Mouse (Mus musculus): ENCODE results near the gene Tnfrsf4.
A peak's percentile ranks its signal among the peaks of the same experiment; 100 is the strongest.

The Tnfrsf4 gene

DNA sequence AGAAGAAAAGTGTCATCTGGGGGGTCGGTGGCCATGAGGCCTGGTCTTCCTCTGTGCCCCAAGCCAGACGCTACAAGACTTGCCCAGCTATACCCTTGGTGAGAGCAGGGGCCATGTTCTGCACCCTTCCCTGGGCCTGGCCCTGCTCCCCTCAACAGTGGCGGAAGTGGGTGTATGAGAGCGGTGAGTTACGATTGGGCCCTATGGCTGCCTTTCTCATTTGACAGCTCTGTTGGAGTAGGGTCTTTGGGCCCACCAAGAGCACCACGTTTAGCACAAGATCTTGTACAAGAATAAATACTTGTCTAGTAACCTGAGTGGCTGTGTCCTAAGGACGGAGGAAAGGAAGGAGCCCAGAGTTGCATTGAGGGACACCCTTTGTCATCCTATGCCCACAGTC, 14.9 kb downstream of the Tnfrsf4 start:
- DNase-seq (ENCODE audit: low spot score in 2 of 2), result no peak

DNA sequence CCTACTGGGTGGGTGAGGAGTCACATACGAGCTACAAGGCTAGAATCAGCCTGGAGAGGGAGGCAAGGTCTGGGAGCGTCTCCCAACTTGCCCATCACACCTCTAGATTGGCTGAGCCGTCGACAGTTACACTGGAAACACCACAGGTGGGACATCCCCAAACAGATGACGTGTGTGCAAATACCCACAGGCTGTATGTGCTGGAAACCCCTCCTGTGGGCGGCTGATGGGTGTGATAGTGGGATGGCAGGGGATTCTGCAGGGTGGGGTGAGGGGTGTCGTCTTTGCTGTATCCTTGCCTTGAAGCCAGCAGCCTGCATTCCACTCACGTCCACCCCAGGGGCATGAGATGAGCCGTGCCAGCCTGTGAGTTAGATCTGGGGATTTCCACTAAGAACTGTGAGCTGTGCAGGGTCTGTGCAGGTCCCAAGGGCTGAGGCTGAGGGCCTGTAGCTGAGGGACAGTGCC, 17.0 kb downstream of the Tnfrsf4 start:
- no peak for DNase-seq (ENCODE audit: low spot score in 2 of 2)

DNA sequence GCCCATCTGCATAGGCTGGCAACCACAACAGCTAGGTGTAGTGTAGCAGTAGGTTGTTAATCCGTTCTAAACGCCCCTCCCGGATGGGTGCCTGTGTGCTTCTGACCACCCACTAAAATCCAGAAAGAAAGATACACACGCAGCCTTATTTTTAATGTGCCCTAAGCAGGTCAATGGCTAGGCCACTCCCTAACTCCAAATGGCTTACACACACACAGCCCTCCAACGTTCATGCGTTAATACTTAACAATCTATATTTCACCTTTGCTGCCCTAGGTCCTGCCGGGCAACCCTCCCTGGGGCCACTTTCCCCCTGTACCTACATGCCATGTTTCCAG, 17.6 kb downstream of the Tnfrsf4 start:
- DNase-seq (ENCODE audit: low spot score in 2 of 2), result no peak

DNA sequence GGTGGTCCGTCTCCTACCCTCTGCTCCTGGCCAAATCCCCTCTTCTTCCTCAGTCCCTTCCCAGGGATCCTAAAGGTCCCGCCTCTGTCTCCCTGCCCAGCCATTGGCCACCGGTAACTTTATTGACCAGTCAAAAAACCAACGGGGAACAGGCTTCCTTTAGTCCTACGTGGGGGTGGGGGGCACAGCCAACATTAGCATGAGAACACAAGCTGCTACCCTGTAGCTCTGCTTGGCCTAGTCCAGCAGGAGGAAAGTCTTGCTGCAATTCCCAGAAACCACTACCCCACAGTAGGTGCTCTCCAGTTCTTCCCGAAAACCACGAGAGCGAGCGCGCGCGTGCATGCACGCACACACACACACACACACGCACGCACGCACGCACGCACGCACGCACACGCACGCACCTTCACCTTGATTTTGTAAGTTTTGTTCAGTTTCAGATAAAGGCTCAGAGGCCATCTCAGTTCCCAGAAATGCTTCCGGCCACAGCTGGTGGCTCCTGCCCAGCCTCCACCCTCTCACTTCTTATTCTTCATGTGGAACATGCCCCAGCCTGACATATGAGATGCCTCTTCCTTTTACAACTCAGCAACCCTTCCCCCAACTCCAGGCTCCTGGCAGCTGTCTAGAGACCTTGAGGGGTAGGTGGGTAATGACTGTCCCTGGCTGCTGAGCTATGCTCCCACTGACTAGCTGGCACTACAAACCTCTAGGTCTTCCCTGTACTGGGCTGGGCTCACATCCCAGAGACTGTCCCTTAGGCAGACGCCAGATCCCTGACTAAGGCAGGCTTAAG, 18.1 kb downstream of the Tnfrsf4 start:
- peak; percentile 77 to 83 for DNase-seq (ENCODE audit: low spot score in 2 of 2)

DNA sequence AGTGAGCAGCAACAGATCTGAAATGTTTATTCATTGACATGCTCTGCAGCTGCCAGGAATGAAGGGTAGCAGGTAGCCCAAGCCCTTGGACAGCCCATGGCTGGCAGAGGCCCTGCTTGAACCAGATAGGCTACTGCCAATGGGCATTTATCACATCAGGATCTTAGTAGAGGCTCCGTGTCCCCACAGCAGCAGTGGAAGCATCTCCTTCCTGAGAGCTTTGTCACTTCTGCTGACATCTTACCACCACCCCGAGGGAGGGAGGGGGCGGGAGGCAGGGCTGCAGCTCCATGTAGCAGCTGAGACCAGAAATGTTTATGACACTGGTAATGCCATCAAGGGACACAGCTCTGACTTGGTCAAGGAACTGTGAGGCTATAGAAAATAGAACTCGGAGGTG, 19.2 kb downstream of the Tnfrsf4 start:
- no peak for DNase-seq (ENCODE audit: low spot score in 2 of 2)

DNA sequence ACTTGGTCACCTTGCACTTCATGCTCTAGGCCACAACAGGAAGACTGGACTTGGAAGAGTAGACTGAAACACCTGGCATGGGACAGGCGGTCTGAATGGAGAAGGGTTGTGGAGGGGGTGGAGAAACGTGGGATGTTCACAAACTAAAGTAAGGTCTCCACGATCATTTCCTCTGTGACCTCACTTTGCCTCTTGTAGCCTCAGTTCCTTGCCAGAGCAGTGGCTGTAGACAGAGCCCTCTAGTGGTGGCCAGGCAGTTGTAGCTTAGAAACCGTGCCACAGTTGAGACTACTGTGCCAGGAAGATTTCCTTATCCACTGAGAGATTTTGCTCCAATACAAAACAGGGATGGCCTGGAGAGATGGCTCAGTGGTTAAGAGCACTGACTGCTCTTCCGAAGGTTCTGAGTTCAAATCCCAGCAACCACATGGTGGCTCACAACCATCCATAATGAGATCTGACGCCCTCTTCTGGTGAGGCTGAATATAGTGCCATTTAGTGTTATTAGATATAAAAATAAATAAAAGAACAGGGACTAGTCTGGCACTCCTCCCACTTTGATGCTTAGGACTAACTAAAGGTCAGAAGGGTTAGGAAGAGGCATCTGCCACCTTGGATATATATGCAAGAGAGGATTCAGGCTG, 20.0 kb downstream of the Tnfrsf4 start:
- no peak for DNase-seq (ENCODE audit: low spot score in 2 of 2)

DNA sequence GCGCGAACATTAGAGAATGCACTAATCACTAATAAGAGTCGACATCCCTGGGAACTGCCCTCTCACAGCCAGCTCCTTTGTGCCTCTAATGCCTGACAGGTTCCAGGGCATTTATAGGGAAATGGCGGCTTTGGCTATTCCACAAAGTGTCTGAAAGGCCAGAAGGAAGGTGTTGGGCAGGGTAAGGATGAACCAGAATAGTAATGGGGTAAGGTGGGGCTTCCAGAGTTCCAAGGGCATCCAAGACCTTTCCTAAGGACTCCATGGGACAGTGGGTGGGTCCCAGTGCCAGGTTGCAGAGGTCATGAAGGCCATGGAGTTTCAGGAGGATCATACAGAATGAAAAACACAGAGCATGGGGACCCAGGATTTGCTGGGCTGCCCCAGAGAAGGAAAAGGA, 20.7 kb downstream of the Tnfrsf4 start:
- DNase-seq (ENCODE audit: low spot score in 2 of 2), result no peak

DNA sequence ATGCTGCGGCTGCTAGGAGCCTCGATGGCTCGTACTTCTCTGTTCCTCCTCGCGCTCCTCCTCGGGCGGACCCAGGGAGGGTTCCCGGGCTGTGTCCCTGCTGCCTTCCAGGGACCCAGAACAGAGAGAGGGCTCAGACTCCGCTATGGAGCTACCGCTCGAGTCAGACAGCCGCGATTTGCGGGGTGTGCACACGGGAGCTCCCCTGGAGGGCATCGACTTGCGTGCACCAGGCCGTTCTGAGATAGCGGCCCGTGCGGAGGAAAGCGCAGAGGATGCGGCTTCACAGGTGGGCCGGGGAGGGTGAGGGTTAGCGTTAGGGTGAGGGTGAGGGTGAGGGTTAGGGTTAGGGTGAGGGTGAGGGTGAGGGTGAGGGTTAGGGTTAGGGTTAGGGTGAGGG, 21.3 kb downstream of the Tnfrsf4 start:
- no peak for DNase-seq (ENCODE audit: low spot score in 2 of 2)

DNA sequence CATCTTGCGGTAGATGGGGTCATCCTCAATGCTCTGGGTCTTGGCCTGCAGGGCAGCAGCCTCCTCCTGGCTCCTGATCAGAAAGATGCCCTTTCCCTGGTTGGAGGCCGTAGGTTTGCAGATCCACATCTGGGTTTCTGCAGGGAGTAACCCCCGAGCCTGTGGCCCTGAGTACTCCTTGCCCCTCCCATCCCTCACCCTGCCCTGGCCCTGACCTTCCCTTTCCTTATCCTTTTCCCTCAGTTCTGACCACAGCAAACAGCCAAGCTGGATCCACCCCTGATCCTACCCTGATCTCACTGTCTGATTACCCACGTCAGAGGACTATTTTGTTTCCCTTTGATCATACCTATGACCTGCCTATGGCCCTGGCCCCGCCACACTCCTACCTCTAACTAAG, 31.1 kb downstream of the Tnfrsf4 start:
- no peak for DNase-seq (ENCODE audit: low spot score in 2 of 2)

DNA sequence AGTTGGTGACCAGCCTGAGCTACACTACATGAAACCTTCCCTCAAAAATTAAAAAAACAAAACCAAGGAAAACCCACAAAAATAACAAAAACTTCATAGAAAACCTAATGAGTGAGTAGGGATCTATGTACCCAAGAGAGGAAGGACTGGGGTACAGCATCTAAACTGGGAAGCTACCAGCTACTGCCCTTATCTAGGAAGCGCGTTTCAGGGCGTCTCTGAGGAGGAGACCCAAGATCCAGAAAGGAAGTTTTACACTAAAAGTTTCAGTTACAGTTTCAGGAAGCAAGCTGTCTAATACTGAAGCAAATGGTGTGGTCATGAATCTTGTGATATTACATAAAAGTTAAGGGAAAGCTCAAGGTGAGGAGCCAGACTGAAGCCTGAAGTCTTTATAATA, 36.1 kb downstream of the Tnfrsf4 start:
- DNase-seq (ENCODE audit: low spot score in 2 of 2), result no peak

DNA sequence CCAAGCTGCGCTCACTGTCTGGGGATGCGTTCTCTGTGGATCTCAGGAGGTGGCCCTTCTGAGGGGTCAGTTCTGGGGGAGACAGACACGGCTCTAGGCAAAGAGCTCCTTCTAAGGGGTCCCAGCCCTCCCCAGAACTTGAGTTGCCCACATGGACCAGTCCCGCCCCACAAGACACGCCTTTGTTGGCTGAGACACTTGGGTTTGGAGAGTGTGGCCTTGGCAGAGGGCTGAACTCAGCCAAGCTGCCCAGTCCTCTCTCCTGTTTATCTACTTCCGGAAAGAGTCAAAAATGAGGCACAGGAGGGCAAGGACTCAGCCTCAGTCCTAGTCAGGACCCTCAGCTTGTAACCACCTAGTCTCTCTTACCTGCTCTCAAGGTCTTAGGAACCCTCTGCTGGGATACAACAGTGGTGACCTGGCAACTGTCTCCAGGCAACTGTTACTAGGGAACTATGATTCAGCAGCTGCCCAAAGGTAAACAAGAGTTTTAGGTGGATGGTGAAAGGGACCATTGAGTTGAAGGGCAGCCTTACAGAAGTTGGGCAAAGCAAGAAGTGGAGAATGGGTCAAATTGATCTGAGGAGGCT, 36.8 kb downstream of the Tnfrsf4 start:
- DNase-seq (ENCODE audit: low spot score in 2 of 2), result no peak

DNA sequence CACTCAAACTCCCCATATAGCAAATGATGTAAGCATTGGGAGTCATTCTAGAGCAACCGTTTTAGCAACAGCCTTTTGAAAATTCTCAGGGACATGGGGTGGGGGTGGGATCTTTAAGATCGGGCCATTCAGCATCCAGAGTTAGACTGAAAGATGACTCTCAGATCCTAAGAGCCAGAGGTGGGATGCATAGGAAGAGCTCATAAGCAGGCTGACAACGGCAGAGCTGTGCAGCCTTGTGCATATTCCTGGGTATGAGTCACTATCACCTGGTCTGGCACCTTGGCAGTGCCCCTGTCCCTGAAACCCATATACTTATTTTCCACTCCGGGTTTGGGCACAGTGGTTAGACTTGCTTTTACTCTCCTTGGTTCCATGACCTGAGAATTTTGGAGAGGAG, 39.5 kb downstream of the Tnfrsf4 start:
- DNase-seq (ENCODE audit: low spot score in 2 of 2), result no peak

DNA sequence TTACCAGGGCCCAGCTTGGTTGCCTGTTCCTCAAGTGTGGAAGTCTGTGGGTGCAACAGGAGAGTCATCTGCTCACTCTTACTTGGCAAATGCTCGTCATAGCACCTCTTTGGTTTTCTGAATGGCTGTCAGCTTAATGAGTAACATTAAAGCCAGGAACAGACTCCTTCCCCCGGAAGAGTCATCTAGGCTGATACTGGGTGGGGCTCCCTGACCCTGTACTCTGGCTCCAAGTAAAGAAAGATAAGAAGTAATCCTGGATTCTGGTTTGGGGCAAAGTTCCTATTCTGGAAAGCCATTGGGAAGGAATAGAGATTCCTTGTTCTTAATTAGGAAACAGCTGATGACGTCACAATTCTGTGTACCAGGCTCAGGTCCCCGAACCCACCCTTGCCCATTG, 40.5 kb downstream of the Tnfrsf4 start:
- DNase-seq (ENCODE audit: low spot score in 2 of 2), result no peak

DNA sequence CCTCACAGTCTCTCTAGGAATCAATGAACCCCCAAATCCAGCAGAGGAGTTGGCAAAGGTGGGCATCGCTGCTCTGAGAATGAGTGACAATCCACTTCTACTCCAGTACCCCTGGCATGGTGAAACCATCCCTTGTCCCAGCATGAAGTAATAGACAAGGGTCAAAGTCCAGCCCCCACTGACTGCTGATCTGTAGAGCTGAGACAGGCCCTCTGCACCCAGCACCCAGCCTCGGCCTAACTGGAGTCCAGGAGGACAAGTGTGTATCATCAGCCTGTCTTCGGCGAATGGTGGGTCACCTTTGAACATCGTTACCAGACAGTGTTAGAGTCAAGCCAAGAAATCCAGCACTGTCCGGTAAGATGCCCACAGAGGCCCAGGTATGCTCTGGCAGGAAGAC, 41.0 kb downstream of the Tnfrsf4 start:
- no peak for DNase-seq (ENCODE audit: low spot score in 2 of 2)

DNA sequence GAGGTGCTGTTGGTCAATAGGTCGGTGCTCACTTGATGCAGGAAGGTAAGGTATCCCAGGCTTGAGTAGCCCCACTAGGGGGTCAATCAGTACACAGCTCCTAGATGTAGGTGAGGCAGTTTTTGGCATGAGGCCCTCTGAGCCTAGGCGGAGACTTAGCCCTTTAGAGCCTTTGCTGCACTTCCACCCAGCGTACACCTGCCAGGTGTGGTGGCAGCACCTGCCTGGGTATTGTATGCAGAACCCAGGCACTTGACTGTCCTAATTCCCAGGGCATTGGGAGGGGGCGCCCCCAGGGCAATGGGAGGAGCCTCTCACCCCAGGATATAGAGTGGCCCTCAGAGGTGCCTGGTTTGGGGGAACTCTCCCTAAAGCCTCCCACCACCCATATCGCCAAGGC, 41.5 kb downstream of the Tnfrsf4 start:
- no peak for DNase-seq (ENCODE audit: low spot score in 2 of 2)

DNA sequence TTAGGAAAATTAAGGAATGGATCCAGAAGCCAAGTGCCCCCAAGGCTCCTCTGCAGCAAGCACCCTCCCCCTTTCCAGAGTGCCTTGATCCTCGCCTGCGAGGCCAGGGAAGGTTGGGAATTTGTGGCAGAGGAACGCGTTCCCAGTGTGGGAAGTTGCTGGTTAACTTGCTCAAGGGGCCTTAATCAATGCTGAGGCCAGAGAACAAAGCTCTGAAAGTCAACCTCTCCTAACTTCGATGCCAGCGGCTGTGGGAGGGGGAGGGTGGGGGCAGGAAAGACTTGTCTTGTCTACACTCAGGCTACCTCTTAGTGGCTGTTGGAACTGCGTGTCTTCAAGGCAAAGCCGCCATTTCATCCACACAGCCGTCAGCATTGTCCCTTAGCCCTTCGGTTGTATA, 44.1 kb downstream of the Tnfrsf4 start:
- no peak for DNase-seq (ENCODE audit: low spot score in 2 of 2)

DNA sequence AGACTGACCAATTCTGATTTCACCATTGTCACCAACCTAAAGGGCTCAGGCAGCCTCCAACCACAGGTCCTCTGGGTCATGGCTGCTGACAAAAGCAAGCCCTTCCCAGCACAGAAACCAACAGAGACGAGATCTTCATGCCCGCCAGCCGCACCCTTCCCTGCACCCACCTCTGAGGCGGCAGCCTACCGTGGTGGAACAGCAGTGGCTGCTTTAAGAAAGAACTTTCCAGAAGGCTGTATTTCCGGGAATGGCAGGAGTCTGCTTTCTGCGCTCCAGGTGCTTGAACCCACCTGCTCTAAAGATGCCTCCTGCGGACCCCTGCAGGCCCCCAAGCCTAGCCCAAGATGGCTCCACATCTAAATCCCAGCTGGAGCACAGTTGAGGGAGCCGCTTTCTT, 45.2 kb downstream of the Tnfrsf4 start:
- DNase-seq (ENCODE audit: low spot score in 2 of 2), result no peak

DNA sequence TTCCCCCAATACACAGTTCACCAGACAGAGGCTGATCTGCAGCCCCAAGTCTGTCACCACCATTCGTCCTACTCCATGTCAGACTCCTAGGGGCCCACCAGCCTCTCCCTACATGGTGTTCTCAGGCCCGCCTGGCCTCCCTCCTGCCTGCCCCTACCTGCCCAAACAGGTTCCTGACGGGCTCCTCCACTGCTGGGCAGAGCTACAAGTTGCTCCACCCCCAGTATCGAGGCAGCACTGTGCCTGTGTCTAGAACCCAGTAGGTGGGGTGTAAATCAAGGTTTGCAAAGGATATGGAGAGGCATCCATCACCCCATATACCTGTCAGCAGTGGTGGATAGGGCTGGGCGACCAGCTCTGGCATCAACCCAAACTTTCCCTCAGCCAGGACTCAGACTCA, 45.6 kb downstream of the Tnfrsf4 start, which contains the start of gene Ttll10:
TSS of gene Ttll10 (minus strand) at position 154 of the 400 bp plus-strand sequence.
- DNase-seq (ENCODE audit: low spot score in 2 of 2), result no peak

DNA sequence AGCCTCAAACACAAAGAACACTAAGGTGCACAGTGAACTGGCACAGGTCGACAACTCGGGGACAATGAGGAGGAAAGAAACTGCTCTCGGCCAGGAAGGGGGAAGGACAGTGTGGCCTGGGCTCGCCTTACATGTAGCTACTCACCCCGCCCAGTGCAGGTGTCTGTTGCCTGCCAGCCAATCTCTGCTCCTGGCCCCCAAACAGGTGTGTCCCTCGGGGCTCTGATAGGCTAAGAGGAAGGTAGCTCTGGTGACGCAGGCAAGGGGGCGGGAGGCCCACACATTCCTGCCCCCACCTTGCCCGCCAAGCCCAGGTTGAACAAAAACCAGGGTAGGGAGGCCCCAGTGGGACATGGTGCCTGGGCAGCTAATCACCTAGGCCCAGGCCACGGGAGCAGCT, 46.1 kb downstream of the Tnfrsf4 start:
- no peak for DNase-seq (ENCODE audit: low spot score in 2 of 2)

DNA sequence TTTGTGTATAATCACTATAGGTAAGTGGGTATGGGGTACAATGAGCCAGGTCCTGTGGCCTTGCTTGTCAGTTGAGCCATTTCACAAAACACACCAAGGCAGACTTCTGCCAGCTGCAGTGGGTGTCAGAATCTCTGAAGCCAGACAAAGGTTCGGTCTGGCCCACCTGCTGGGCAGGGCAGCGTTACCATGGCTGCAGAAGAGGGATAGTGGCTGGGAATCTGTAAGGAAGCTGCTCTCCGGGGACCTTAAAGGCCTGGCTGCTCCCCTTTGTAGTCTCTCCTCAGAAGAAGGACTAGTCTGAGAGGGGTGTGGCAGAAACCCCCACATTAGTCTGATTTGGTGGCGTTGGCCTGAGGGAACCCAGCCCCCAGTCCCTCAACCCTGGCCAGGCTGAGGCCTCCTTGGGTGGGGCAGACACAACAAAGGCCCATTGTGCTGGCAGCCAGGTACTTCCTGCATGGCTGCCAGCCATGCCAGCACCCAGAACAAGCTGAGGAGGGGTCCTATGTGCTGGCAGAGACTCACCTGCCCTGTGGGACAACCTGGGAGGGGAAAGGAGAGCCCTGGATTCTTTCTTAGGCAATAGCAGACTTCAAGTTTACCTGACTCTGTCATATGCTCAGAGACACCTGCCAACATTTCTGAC, 50.3 kb downstream of the Tnfrsf4 start:
- no peak for DNase-seq (ENCODE audit: low spot score in 2 of 2)

DNA sequence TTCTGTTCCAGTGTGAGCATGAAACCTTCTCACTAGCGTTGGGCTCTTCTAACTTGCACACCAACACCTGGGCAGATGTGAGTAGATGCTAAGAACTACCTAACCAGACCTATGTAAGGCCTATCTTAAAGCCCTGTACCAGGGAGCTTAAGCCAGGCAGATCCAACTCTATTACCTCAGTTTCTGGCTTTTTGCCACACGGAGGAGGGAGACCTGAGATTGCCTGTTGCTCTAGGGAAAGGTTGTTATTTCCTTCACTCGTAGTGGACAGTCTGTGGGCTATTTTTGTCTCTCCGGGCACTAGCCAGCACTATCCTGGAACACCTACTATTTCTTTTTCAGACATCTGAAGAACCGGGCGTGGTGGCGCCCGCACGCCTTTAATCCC, 50.9 kb downstream of the Tnfrsf4 start:
- DNase-seq (ENCODE audit: low spot score in 2 of 2), result no peak

DNA sequence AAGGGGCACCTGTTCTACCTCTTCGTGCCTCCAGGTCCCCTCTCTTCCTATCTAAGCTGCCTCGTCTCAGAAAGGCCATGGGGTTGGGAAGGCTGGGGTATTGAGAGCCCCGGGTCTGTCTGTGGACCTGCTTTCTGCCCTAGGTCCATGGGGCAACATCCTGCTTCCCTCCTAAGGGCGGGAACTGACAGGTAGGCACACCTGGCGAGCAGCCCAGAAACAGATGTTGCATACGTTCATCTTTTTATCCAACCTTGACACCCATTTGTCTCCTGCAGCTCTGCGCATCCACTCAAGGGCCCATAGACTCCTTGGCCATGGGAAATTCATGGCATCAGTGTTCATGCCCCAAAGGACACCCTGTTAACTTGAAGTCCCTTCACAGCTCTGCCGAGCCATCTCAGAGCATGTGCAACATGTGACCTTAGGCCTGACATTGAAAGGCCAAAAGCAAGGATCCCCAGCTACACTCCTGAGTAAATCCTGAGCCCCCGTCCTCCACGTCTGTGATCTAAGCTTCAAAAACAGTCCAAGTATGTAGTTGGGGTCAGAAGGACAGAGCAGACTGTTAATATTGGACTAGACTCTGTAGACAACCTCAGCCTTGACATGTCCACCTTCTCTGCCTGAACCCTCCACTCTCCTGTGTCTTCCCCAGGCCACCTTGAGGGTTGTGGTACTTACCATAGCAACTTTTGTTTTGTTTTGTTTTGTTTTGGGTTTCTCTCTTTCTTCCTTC, 51.7 kb downstream of the Tnfrsf4 start:
- DNase-seq (ENCODE audit: low spot score in 2 of 2), result no peak

Data from frontal cortex, postnatal 10 days (tissue).